Mouse (Mus musculus): ENCODE data around the gene Hdac9. TPM values are rescaled to one million over a fixed set of nuclear protein-coding genes. Genes with fewer than 3 reads are reported as not detected.
A peak's percentile ranks its signal among the peaks of the same experiment; 100 is the strongest.

The Hdac9 gene
- polyA plus RNA-seq, 1 experiment from 2014 or later, result 9.6 TPM

- WGBS, result 83% methylated on average over 4 of the region's 4 CpGs
- no peak overlapping the region for H3K4me2 ChIP-seq (ENCODE audit: low read length)
- no peak overlapping the region for H3K9ac ChIP-seq (ENCODE audit: low read length)
- no peaks in the 10 kb centered on the region for H3K27me3 ChIP-seq (replicated peaks; ENCODE audit: control insufficient read depth, insufficient read depth, low read length)
- DNase-seq (ENCODE audit: low spot score) (no peak), ATAC-seq (no peak)
- H3K4me1 ChIP-seq (ENCODE audit: control insufficient read depth, insufficient read depth, low read length), result no peaks in the 10 kb centered on the region
- H3K4me3 ChIP-seq (ENCODE audit: low read depth, low read length), result no peak overlapping the region
- no peaks in the 10 kb centered on the region for H3K36me3 ChIP-seq (ENCODE audit: control insufficient read depth, insufficient read depth, low read length)
- H3K9me3 ChIP-seq (replicated peaks; ENCODE audit: control insufficient read depth, low read length), result 0 out of 2 replicates have a peak, but pooled peaks cover 3% of the 10 kb centered on the region
- no peak overlapping the region for H3K27ac ChIP-seq (ENCODE audit: low read depth, low read length)
Observed at GRCm38 (mm10) chr12:34888694-34889093, 28.2 kb downstream of the Hdac9 start.

- no peaks in the 10 kb centered on the region for H3K4me1 ChIP-seq (ENCODE audit: control insufficient read depth, insufficient read depth, low read length)
Observed at GRCm38 (mm10) chr12:34874926-34875325, 42.0 kb downstream of the Hdac9 start.

GRCm38 (mm10) chr12:34871028-34871427 lies 45.9 kb downstream of the Hdac9 start:
- H3K9me3 ChIP-seq (replicated peaks; ENCODE audit: control insufficient read depth, low read length), result no peaks in the 10 kb centered on the region
- ATAC-seq, result no peak
- WGBS, result 70% methylated on average over 7 of the region's 7 CpGs

More at GRCm38 (mm10) chr12:34874926-34875325, 42.0 kb downstream of the Hdac9 start:
- Histone ChIP-seq H3K27ac (ENCODE audit: low read depth, low read length) (no peak overlapping the region), H3K27me3 (replicated peaks; ENCODE audit: control insufficient read depth, insufficient read depth, low read length) (no peaks in the 10 kb centered on the region), H3K4me2 (ENCODE audit: low read length) (no peak overlapping the region), H3K36me3 (ENCODE audit: control insufficient read depth, insufficient read depth, low read length) (no peaks in the 10 kb centered on the region), H3K9ac (ENCODE audit: low read length) (no peak overlapping the region), H3K4me3 (ENCODE audit: low read depth, low read length) (no peak overlapping the region), H3K9me3 (replicated peaks; ENCODE audit: control insufficient read depth, low read length) (no peaks in the 10 kb centered on the region)
- DNase-seq (ENCODE audit: low spot score) (no peak), ATAC-seq (no peak)
- 47% methylated on average over 2 of the region's 2 CpGs for whole genome bisulfite sequencing

GRCm38 (mm10) chr12:34841196-34841595 lies 75.7 kb downstream of the Hdac9 start:
- ATAC-seq, result no peak
- Histone ChIP-seq H3K4me2 (ENCODE audit: low read length) (no peak overlapping the region), H3K27ac (ENCODE audit: low read depth, low read length) (no peak overlapping the region), H3K27me3 (replicated peaks; ENCODE audit: control insufficient read depth, insufficient read depth, low read length) (no peaks in the 10 kb centered on the region), H3K9ac (ENCODE audit: low read length) (no peak overlapping the region), H3K36me3 (ENCODE audit: control insufficient read depth, insufficient read depth, low read length) (no peaks in the 10 kb centered on the region), H3K4me3 (ENCODE audit: low read depth, low read length) (no peak overlapping the region), H3K4me1 (ENCODE audit: control insufficient read depth, insufficient read depth, low read length) (no peaks in the 10 kb centered on the region; the same call in 1 of the 2 replicates), H3K9me3 (replicated peaks; ENCODE audit: control insufficient read depth, low read length) (no peaks in the 10 kb centered on the region)
- WGBS, result 77% methylated on average over 4 of the region's 4 CpGs
- no peak for DNase-seq (ENCODE audit: low spot score)

More at GRCm38 (mm10) chr12:34871028-34871427, 45.9 kb downstream of the Hdac9 start:
- Histone ChIP-seq H3K9ac (ENCODE audit: low read length) (no peak overlapping the region), H3K4me1 (ENCODE audit: control insufficient read depth, insufficient read depth, low read length) (no peaks in the 10 kb centered on the region), H3K4me3 (ENCODE audit: low read depth, low read length) (no peak overlapping the region), H3K36me3 (ENCODE audit: control insufficient read depth, insufficient read depth, low read length) (no peaks in the 10 kb centered on the region), H3K27me3 (replicated peaks; ENCODE audit: control insufficient read depth, insufficient read depth, low read length) (no peaks in the 10 kb centered on the region), H3K4me2 (ENCODE audit: low read length) (no peak overlapping the region), H3K27ac (ENCODE audit: low read depth, low read length) (no peak overlapping the region)
- no peak for DNase-seq (ENCODE audit: low spot score)

- Histone ChIP-seq H3K9me3 (replicated peaks; ENCODE audit: control insufficient read depth, low read length) (no peaks in the 10 kb centered on the region), H3K27ac (ENCODE audit: low read depth, low read length) (no peak overlapping the region), H3K4me2 (ENCODE audit: low read length) (no peak overlapping the region), H3K27me3 (replicated peaks; ENCODE audit: control insufficient read depth, insufficient read depth, low read length) (0 out of 2 replicates have a peak, but pooled peaks cover 2% of the 10 kb centered on the region), H3K4me3 (ENCODE audit: low read depth, low read length) (no peak overlapping the region), H3K36me3 (ENCODE audit: control insufficient read depth, insufficient read depth, low read length) (no peaks in the 10 kb centered on the region), H3K4me1 (ENCODE audit: control insufficient read depth, insufficient read depth, low read length) (no peaks in the 10 kb centered on the region; the same call in 1 of the 2 replicates), H3K9ac (ENCODE audit: low read length) (no peak overlapping the region)
- ATAC-seq, result peak; percentile 65; the same call in 1 of the 2 replicates
- WGBS, result 10% methylated on average over 5 of the region's 5 CpGs
- DNase-seq (ENCODE audit: low spot score), result peak; percentile 51
Observed at GRCm38 (mm10) chr12:34837318-34837717, 79.6 kb downstream of the Hdac9 start.

- ATAC-seq, result 0 out of 2 replicates have a peak, but pooled peaks have one; percentile 52
- Histone ChIP-seq H3K9me3 (replicated peaks; ENCODE audit: control insufficient read depth, low read length) (no peaks in the 10 kb centered on the region), H3K27ac (ENCODE audit: low read depth, low read length) (no peak overlapping the region), H3K4me3 (ENCODE audit: low read depth, low read length) (no peak overlapping the region), H3K27me3 (replicated peaks; ENCODE audit: control insufficient read depth, insufficient read depth, low read length) (0 out of 2 replicates have a peak, but pooled peaks cover 2% of the 10 kb centered on the region), H3K36me3 (ENCODE audit: control insufficient read depth, insufficient read depth, low read length) (no peaks in the 10 kb centered on the region), H3K4me2 (ENCODE audit: low read length) (no peak overlapping the region), H3K9ac (ENCODE audit: low read length) (no peak overlapping the region), H3K4me1 (ENCODE audit: control insufficient read depth, insufficient read depth, low read length) (no peaks in the 10 kb centered on the region; the same call in 1 of the 2 replicates)
- peak; percentile 16 for DNase-seq (ENCODE audit: low spot score)
- WGBS, result 16% methylated on average over 1 of the region's 1 CpGs
Observed at GRCm38 (mm10) chr12:34836864-34837263, 80.0 kb downstream of the Hdac9 start.

GRCm38 (mm10) chr12:34836085-34836484 lies 80.8 kb downstream of the Hdac9 start:
- no peak for ATAC-seq
- Histone ChIP-seq H3K27me3 (replicated peaks; ENCODE audit: control insufficient read depth, insufficient read depth, low read length) (0 out of 2 replicates have a peak, but pooled peaks cover 2% of the 10 kb centered on the region), H3K4me3 (ENCODE audit: low read depth, low read length) (no peak overlapping the region), H3K9ac (ENCODE audit: low read length) (no peak overlapping the region), H3K36me3 (ENCODE audit: control insufficient read depth, insufficient read depth, low read length) (no peaks in the 10 kb centered on the region), H3K4me1 (ENCODE audit: control insufficient read depth, insufficient read depth, low read length) (no peaks in the 10 kb centered on the region; the same call in 1 of the 2 replicates), H3K9me3 (replicated peaks; ENCODE audit: control insufficient read depth, low read length) (no peaks in the 10 kb centered on the region), H3K4me2 (ENCODE audit: low read length) (no peak overlapping the region), H3K27ac (ENCODE audit: low read depth, low read length) (no peak overlapping the region)
- WGBS, result 75% methylated on average over 1 of the region's 1 CpGs
- DNase-seq (ENCODE audit: low spot score), result no peak

- no peak overlapping the region for H3K4me3 ChIP-seq (ENCODE audit: low read depth, low read length)
- DNase-seq (ENCODE audit: low spot score) (no peak), ATAC-seq (no peak)
- H3K4me2 ChIP-seq (ENCODE audit: low read length), result no peak overlapping the region
- H3K27me3 ChIP-seq (replicated peaks; ENCODE audit: control insufficient read depth, insufficient read depth, low read length), result 0 out of 2 replicates have a peak, but pooled peaks cover 2% of the 10 kb centered on the region
- no peak overlapping the region for H3K9ac ChIP-seq (ENCODE audit: low read length)
- no peak overlapping the region for H3K27ac ChIP-seq (ENCODE audit: low read depth, low read length)
- H3K9me3 ChIP-seq (replicated peaks; ENCODE audit: control insufficient read depth, low read length), result no peaks in the 10 kb centered on the region
- 87% methylated on average over 3 of the region's 3 CpGs for WGBS
- H3K36me3 ChIP-seq (ENCODE audit: control insufficient read depth, insufficient read depth, low read length), result no peaks in the 10 kb centered on the region
- no peaks in the 10 kb centered on the region; the same call in 1 of the 2 replicates for H3K4me1 ChIP-seq (ENCODE audit: control insufficient read depth, insufficient read depth, low read length)
Observed at GRCm38 (mm10) chr12:34835493-34835892, 81.4 kb downstream of the Hdac9 start.

- Histone ChIP-seq H3K4me1 (ENCODE audit: control insufficient read depth, insufficient read depth, low read length) (no peaks in the 10 kb centered on the region), H3K9ac (ENCODE audit: low read length) (no peak overlapping the region), H3K27ac (ENCODE audit: low read depth, low read length) (no peak overlapping the region), H3K27me3 (replicated peaks; ENCODE audit: control insufficient read depth, insufficient read depth, low read length) (no peaks in the 10 kb centered on the region), H3K36me3 (ENCODE audit: control insufficient read depth, insufficient read depth, low read length) (no peaks in the 10 kb centered on the region), H3K9me3 (replicated peaks; ENCODE audit: control insufficient read depth, low read length) (no peaks in the 10 kb centered on the region), H3K4me3 (ENCODE audit: low read depth, low read length) (no peak overlapping the region), H3K4me2 (ENCODE audit: low read length) (no peak overlapping the region)
- ATAC-seq (no peak), DNase-seq (ENCODE audit: low spot score) (peak; percentile 31)
- 42% methylated on average over 3 of the region's 3 CpGs for WGBS
Observed at GRCm38 (mm10) chr12:34828684-34829083, 88.2 kb downstream of the Hdac9 start.

All from forebrain, embryonic 14.5 days (tissue).